Mouse (Mus musculus) adrenal gland, adult (tissue): Measurements from ENCODE around the gene Nxnl2.
"Not testable (repeated sequence)": the region's sequence is repeated elsewhere in the genome, so short reads cannot be mapped to it uniquely, and the experiment has no call there.

ENCODE experiments used
- DNase-seq, 2 experiments: peaks; one replicate each; pipeline ENCODE4 v3.0.0; 2022 to 2023; ENCODE audit warnings: low spot score in 1 of 2; ENCODE audit not compliant: inconsistent age in 2 of 2

Gene Nxnl2

GRCm38 (mm10) chr13:51178932-51179331 is 8.1 kb downstream of the Nxnl2 start:
- no peak for DNase-seq

DNA sequence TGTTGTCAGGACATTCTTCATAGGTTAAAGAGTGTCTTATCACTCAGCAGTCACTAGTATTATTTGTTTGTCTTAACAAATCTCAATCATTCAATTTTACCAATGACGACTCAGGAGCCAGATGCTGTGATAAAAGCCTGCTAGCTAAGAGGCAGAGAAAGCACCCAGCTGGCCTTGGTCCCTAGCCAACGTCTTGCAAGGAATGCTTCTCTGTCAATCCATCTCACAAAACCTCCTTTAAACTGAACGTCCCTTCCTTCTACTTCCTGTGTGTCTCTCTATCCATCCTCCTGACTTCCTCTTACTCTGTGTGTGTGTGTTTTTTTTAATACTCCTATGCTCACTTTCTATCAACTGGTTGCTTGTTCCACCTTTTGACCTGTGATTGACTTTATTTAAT is 8.5 kb downstream of the Nxnl2 start:
- no peak for DNase-seq

DNA sequence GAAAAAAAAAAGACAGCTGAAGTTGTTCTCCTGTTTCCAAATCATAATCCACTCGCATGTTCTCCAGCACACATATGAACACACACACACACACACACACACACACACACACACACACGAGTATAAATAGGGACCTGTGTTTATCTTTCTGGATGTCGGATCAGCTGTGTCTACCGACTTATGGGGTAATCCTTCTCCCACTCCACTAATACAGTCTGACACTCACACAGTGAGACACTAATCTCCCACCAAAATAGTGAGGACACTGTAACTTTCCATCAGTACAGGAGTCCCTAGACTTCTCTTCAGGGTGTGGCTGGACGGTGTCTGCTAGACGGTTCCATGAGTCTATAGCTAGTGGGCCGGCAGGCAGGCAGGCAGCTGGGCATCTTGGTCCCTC is 11.4 kb downstream of the Nxnl2 start:
- DNase-seq, result no peak

DNA sequence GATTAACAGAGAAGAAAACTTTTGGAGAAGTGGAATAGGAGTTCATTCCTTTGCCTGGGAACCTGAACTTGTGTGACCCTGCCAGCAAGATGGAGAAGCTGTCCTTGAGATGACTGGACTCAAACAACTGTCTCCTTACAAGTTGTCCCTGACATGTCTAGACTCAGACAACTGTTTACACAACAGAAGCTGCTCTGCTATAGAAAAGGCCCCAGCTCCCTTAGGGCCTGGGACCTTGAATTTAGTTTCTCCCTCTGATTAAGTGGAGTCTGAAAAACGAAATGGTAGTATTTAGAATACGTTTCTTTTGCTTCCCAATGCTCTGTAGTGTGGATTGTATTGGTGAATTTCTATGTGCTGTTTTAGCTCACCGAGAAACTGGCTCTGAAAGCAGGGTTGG is 14.1 kb downstream of the Nxnl2 start:
- no peak for DNase-seq

GRCm38 (mm10) chr13:51190336-51190735 is 19.5 kb downstream of the Nxnl2 start:
- no peak for DNase-seq

DNA sequence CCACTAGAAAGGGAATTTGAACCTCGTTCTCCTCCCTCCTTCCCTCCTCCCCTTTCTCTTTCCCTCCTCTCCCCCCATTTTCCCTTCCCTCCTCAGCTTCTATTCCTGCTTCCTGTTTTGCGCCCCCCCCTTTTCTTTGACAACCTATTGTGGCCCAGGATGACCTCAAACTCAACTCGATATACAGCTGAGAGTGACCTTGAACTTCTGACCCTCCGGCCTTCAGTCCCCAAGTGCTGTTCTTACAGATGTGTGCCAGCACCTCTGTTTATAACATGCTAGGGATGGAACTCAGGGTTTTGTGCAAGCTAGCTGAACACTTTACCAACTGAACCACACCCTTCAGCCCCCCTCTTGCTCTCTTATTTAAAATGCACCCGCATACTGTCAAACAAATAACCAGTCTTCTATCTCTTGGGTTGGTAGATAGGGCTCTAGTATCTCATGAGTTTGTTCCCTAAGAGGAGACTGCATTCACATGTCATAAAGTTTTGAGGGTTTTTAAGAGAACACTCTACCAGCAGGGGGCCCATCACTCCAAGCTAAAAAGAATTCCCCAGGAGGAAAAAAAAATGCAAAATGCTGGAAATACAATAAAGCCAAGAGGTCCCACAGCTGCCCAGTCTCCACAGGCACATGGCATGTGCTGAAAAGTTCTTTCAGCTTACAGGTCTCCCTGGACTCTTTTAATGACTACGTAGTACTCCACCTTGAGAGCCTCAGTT is 20.8 kb downstream of the Nxnl2 start:
- DNase-seq, result peak in 1 of 2 experiments; percentile 80

DNA sequence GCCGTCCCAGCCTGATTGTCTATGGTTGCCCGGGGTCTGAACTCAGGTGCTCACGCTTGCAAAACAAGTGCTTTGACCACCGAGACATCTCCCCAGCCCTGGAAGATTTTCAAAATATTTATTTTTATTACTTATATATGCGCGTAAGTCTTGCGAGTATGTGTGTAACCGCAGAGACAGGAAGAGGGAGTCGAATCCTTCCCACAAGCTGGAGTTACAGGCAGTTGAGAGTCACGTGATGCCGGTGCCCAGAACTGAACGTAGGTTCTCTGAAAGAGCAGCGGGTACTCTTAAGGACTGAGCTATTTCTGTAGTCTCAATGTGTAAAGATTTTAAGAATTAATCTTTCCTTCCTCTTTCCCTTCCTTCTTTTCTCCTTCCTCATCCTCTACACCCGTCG is 23.1 kb downstream of the Nxnl2 start:
- no peak for DNase-seq

GRCm38 (mm10) chr13:51197699-51198098 is 26.9 kb downstream of the Nxnl2 start:
- peak; percentile 24 to 53 for DNase-seq

DNA sequence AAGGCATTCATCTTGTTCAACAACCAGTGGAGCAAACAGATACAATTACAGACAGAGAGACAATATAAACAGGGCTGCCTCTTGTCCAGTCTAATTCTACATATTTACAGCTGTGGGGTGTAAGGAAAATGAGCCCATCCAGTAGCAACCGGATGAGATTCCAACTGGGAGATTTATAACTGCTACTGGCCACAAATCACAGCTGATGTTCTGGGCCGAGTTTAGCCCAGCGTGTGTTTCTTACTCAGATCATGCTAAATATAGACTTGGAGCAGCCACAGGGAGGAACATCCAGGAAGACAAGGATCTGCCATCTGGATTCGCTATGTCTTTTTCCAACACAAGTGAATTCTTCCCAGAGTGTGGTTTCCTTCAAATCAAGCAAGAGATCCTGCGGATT is 27.4 kb downstream of the Nxnl2 start:
- DNase-seq, result peak; percentile 57 to 78

GRCm38 (mm10) chr13:51201985-51202843 is 31.4 kb downstream of the Nxnl2 start:
- DNase-seq, result not testable (repeated sequence)

DNA sequence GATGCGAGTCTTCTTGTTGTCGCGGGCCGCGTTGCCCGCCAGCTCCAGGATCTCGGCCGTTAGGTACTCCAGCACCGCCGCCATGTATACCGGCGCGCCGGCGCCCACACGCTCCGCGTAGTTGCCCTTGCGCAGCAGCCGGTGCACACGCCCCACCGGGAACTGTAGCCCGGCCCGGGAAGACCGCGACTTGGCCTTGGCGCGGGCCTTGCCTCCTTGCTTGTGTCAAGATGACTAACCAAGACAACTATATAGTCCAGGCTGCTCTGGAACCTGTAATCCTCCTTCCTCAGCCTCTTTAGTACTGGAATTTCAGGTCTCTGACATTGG is 32.0 kb downstream of the Nxnl2 start:
- peak; percentile 71 to 88 for DNase-seq

DNA sequence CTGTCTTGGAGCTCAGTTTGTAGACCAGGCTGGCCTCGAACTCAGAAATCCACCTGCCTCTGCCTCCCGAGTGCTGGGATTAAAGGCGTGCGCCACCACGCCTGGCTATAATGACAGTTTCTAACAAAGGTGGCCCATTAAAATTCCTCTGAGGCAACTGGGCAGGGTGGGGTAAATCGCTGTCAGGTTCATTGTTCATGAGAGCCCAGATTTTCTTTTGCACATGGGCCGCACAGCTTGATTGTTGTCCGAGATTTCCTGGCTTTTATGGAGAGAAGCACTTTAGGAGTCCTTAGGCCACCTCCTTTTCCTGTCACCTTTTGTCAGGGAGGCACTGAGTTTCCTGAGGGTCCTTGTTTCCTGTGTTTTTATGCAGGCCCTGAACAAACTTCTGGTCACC is 32.6 kb downstream of the Nxnl2 start:
- no peak for DNase-seq

- not testable (repeated sequence) for DNase-seq
Observed at GRCm38 (mm10) chr13:51204081-51204480, 33.3 kb downstream of the Nxnl2 start.

DNA sequence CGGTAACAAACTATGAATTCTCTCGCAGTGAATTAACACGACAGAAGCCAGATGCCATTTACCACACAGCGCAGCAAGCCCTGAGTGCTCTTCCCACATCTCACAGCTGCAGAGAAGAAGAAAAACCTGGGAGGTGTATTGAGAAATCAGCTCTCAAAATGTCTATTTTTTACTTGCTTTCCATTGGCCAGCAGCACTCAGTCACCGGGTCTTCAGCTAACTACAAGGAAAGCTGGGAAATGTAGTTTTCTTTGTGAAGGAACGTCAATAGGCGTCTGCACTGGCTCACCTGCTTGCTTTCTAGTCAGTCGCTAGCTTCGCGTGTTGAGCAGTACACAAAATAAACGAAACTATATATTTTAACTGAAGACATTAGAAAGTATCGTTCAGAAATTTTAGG is 37.1 kb downstream of the Nxnl2 start:
- DNase-seq, result no peak

DNA sequence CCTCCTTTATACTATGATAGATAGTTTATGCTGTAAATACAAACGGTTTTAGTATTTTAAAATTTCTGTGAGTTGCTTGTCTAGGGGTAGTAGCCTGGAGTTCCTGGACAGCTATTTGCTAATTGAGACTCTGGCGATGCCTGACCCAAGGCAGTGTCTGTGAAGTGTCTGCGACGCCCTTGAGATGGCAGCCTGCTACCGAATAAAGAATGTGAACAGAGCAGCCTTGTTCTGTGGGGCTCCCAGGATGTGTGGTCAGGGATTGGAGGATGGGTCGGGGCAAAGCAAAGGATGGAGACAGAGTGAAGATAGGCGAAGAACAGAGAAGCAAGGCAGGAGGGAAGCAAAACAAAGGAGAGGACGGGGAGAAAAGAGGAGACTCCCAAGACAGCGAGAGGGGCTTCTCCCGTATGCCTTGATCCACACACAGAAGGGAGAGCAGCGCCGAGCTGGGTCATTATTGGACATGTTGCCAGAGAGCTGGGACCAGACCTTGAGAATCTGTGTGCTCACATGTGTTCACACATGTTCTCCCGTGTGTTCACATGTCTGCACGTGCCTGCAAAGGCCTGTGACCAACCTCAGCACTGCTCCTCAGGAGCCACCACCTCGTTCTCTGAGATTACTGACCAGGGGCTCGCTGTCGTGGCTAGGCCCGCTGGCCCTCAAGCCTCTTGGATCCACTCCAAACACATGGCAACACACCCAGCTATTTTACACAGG is 37.7 kb downstream of the Nxnl2 start:
- DNase-seq, result no peak

DNA sequence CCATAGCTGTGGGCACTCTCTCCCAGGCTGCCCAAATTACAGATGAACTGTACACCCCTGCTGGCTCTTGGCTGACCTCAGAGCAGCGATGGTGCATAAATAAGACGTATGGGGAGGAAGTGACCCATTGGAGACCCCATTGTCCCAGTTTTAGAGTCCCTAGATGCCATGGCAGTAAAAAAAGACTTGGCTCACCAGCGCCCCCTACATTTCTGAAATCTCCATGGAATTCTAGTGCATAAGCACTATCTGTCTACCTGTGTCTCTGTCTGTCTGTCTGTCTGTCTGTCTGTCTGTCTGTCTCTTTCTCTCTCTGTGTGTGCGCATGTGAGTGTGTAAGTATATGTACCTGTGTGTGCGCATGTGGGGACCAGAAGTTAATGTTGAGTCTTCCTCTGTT is 39.8 kb downstream of the Nxnl2 start:
- no peak for DNase-seq

DNA sequence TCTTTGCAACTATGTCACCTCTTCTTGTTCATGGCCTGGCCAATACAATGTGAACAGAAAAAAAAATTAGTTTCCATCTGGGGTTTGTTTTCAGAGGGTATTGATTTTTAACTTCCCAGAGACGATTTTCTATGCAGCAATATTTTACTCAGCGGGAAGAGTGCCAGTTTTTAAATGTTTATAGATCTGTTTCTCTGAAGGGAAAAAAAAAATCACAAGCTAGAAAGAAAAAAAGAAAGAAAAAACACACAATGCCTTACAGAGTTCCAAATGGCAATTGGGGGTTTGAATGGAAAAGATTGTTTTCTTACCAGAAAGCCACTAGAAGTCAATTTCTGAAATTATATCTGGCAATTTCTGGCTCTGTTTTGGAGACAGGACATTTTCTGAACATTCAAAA is 43.9 kb downstream of the Nxnl2 start:
- no peak for DNase-seq

- no peak for DNase-seq
Observed at GRCm38 (mm10) chr13:51220897-51221296, 50.1 kb downstream of the Nxnl2 start.

- peak; percentile 42 to 80 for DNase-seq
Observed at GRCm38 (mm10) chr13:51221425-51222160, 50.8 kb downstream of the Nxnl2 start.
